Mouse (Mus musculus) C2C12 (cell line): ENCODE data around the gene Urgcp.

ENCODE experiments used
- CTCF ChIP-seq: IDR thresholded peaks from one replicate; pipeline ENCODE4 v1.5.1; 2011; ENCODE audit not compliant: control insufficient read depth, insufficient read depth, insufficient read length
- USF1 ChIP-seq: IDR thresholded peaks from one replicate; pipeline ENCODE4 v1.6.1; 2011; ENCODE audit warnings: low read depth, mild to moderate bottlenecking, control low read depth, moderate library complexity

DNA sequence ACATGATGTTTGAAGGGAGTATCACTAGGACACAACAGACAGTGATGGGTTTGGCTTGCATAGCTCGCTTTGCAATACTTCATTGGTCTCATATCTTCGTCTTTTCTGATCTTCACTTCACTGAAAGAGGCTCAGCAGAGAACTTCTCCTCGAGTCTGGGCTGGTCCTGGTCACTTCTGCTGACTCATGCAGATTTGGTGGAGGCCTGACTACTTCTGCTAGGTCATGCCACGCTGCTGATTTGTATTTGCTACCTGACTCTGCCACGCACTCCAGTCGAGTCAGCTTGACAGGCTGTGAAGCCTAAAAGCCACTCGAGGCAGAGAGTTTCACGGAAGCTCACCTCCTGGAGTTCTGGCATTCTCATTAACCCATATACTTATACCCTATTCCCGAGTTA, 45.8 kb upstream of the Urgcp start:
- TF ChIP-seq USF1 (no peak), CTCF (no peak)
